Mouse (Mus musculus): ENCODE measurements at regions not wholly inside any gene's neighbourhood (a gene's known extent, or its start where the extent isn't known, plus 50 kb on each side); places are given as distances from the start of the nearest gene placed in this dataset.

- no peak for TF ChIP-seq POLR2A (IDR thresholded peaks at IDR 0.05; ENCODE audit: insufficient read depth, low read depth, low read length)
- TF ChIP-seq CTCF (IDR thresholded peaks at IDR 0.05; ENCODE audit: insufficient read depth, low read depth, low read length): no peak
Measured at GRCm38 (mm10) chr6:50809669-50809983, 155.4 kb upstream of the Npvf start.
